Mouse (Mus musculus) neural tube, embryonic 15.5 days (tissue): ENCODE data around the gene Nfkbiz. TPM values are rescaled to one million over a fixed set of nuclear protein-coding genes. Genes with fewer than 3 reads are reported as not detected.

Source experiments
- ATAC-seq: fragments of 200-750 bp; cut with Nextera tagmentation; 2 replicates; pipeline ENCODE4 v1.8.0; 2017; ENCODE audit warnings: mild to moderate bottlenecking, moderate TSS enrichment, moderate library complexity; ENCODE audit not compliant: low FRiP score
- H3K27ac ChIP-seq: fragments of 300-500 bp; sonication (generic); replicated peaks from 2 replicates; pipeline ENCODE4 v1.5.1; 2015; ENCODE audit warnings: mild to moderate bottlenecking, inconsistent platforms
- H3K27me3 ChIP-seq: fragments of 300-500 bp; sonication (generic); replicated peaks from 2 replicates; pipeline ENCODE4 v1.6.1; 2015; ENCODE audit warnings: inconsistent platforms
- H3K36me3 ChIP-seq: fragments of 300-500 bp; sonication (generic); 2 replicates; pipeline ENCODE4 v1.6.1; 2015; ENCODE audit warnings: inconsistent platforms
- H3K4me1 ChIP-seq: fragments of 300-500 bp; sonication (generic); 2 replicates; pipeline ENCODE4 v1.6.1; 2015; ENCODE audit warnings: inconsistent platforms
- H3K4me2 ChIP-seq: fragments of 300-500 bp; sonication (generic); 2 replicates; pipeline ENCODE4 v1.6.1; 2015; ENCODE audit warnings: inconsistent platforms, mild to moderate bottlenecking, moderate library complexity
- H3K4me3 ChIP-seq: fragments of 300-500 bp; sonication (generic); replicated peaks from 2 replicates; pipeline ENCODE4 v1.5.1; 2015; ENCODE audit warnings: mild to moderate bottlenecking, inconsistent platforms
- H3K9ac ChIP-seq: fragments of 300-500 bp; sonication (generic); replicated peaks from 2 replicates; pipeline ENCODE4 v1.6.1; 2015; ENCODE audit warnings: mild to moderate bottlenecking, inconsistent platforms
- H3K9me3 ChIP-seq: fragments of 300-500 bp; sonication (generic); replicated peaks from 2 replicates; pipeline ENCODE4 v1.6.1; 2016; ENCODE audit warnings: inconsistent platforms
- WGBS: fragments of 180-500 bp; shearing (Covaris S2); methylation state at CpG from one replicate; pipeline ENCODE4 v1.1.7; 2015; ENCODE audit warnings: mixed read lengths; 5-methylcytosine and 5-hydroxymethylcytosine counted together
- polyA plus RNA-seq: library from polyadenylated mRNA; unstranded; fragments of >200 nt; fragmentation: Nextera tagmentation; extraction: Ambion mirVana; gene quantifications from 2 replicates; pipeline ENCODE4 v1.2.1, GENCODE M21; 2015

Nfkbiz gene
- polyA plus RNA-seq, 1 experiment from 2014 or later = 2.0 TPM

DNA sequence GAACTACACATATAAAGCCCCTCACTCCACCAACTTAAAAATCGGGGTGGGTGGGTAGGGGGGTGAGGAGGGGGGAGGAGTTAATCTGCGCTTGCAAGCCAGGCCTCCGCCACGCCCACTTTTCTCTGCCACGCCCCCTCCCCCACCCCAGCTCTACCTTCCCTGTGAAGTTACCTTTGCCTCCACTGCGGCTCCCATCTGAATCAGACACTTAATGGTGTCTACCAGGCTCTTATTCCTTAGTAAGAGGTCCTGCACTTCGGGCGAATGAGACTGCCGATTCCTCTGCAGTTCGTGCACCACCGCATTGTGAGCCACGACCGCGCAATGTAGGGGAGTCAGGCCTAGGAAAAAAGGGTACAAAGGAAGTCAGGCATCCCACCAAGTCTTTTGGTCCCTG, 23.2 kb downstream of the Nfkbiz start:
- ATAC-seq = no peak
- no peaks in the 10 kb centered on the region for H3K9me3 ChIP-seq
- WGBS = 87% methylated on average over 14 of the region's 14 CpGs
- H3K36me3 ChIP-seq = peaks cover 53% of the 10 kb centered on the region
- no peak overlapping the region for H3K4me2 ChIP-seq
- 0 out of 2 replicates have a peak, but pooled peaks cover 2% of the 10 kb centered on the region for H3K27me3 ChIP-seq
- peaks cover 16% of the 10 kb centered on the region for H3K4me1 ChIP-seq
- no peak overlapping the region for H3K27ac ChIP-seq
- H3K9ac ChIP-seq = no peak overlapping the region
- H3K4me3 ChIP-seq = no peak overlapping the region

DNA sequence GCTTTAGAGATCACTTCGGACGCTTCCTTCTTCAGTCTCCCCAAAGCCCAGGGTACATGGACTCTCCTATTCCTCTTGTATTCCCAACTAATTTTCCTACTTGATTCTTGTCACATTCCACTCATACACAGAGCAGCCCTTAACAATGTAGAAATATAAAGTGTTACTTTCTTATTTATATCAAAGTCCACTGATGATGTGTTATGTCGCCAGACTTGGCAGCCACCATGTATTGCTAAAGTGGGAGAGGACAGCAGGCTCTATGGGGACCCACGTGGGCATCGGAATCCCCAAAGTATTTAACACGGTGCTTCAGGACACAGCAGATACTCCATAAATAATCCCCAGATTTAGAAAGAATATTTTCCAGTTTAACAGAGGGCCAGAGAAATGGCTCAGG, 24.0 kb downstream of the Nfkbiz start:
- H3K4me1 ChIP-seq = peaks cover 9% of the 10 kb centered on the region
- peaks cover 53% of the 10 kb centered on the region for H3K36me3 ChIP-seq
- no peak overlapping the region for H3K4me2 ChIP-seq
- H3K27ac ChIP-seq = no peak overlapping the region
- WGBS = 92% methylated on average over 6 of the region's 6 CpGs
- H3K9ac ChIP-seq = no peak overlapping the region
- no peak overlapping the region for H3K4me3 ChIP-seq
- H3K27me3 ChIP-seq = no peaks in the 10 kb centered on the region
- no peak for ATAC-seq
- H3K9me3 ChIP-seq = no peaks in the 10 kb centered on the region

DNA sequence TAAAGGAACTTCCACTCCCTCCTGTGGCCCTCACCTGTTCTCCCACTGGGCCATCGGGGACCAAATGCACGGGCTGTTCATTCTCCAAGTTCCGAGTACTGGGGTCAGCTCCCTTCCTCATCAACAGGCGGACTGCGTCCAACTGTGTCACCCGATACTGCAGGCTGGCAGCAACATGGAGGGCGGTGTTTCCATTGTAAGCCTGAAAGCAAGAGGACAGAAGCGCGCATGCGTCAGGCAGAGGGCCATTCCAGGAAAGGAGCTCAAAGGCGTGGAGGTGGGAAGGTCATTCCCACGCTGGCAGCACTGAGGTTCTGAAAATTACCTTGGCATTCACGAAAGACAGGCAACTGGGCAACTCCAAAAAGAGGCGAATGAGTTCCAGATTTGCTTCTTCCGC, 24.8 kb downstream of the Nfkbiz start:
- H3K4me2 ChIP-seq = no peak overlapping the region
- no peaks in the 10 kb centered on the region for H3K9me3 ChIP-seq
- H3K27me3 ChIP-seq = no peaks in the 10 kb centered on the region
- H3K9ac ChIP-seq = no peak overlapping the region
- H3K4me3 ChIP-seq = no peak overlapping the region
- ATAC-seq = no peak
- peaks cover 1% of the 10 kb centered on the region; the same call in 1 of the 2 replicates for H3K4me1 ChIP-seq
- H3K36me3 ChIP-seq = peaks cover 53% of the 10 kb centered on the region
- WGBS = 86% methylated on average over 15 of the region's 15 CpGs
- H3K27ac ChIP-seq = no peak overlapping the region

DNA sequence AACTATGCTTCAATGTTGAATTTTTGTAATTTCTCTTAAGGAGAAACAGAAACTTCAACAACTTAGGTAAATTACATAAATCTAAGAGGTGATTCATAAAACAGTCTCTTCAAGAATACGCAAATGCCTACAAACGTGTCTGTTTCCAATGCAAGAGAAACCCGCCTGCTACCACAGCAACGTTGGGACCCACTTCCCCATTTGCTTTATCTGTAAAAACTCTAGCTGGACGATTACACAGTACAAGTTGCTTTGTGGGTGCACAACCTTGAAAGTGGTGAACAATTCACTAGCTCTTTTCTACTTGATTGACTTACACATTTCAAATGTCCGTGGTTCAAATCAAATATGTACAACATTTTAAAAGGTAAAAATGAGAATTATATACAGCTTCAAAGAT, 26.9 kb downstream of the Nfkbiz start:
- 90% methylated on average over 6 of the region's 6 CpGs for WGBS
- H3K27ac ChIP-seq = no peak overlapping the region
- ATAC-seq = no peak
- no peaks in the 10 kb centered on the region for H3K4me1 ChIP-seq
- H3K4me2 ChIP-seq = no peak overlapping the region
- H3K9me3 ChIP-seq = no peaks in the 10 kb centered on the region
- H3K9ac ChIP-seq = no peak overlapping the region
- no peak overlapping the region for H3K4me3 ChIP-seq
- H3K36me3 ChIP-seq = peaks cover 44% of the 10 kb centered on the region
- no peaks in the 10 kb centered on the region for H3K27me3 ChIP-seq

DNA sequence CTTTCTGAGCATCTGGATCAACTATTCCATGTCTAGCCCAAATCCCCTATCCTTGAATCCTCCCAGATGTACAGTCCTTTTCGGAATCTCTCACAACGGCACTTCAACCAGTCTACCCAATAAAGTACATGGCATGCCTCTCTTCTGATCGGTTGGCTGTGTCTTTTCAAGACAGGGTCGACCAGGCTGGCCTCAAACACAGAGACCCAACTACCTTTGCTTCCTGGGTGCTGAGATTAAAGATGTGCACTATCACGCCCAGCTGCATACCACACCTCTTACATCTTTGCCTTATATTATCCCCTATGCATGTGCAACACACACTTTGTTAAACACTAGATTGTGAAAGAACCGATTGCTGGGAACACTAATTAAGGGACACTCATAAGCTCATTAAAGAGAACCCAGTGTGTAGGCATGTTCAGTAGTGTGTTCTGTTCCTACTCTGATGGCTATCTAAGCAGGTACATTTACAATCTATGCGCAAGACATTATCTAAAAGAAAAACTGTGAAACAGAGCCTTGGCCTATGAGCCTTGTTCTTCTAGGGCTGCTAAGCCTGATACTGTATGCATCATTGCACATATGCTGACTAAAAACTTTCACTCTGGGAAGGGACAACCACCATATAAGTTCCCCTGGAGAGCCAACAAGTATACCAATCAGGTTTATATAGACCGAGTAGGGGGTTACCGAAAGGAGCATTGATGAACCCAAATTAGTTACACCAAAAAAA, 28.8 kb downstream of the Nfkbiz start:
- H3K27ac ChIP-seq = no peak overlapping the region
- H3K27me3 ChIP-seq = no peaks in the 10 kb centered on the region
- H3K4me1 ChIP-seq = no peaks in the 10 kb centered on the region
- 96% methylated on average over 9 of the region's 9 CpGs for WGBS
- no peak overlapping the region for H3K4me2 ChIP-seq
- no peak for ATAC-seq
- no peaks in the 10 kb centered on the region for H3K9me3 ChIP-seq
- no peak overlapping the region for H3K9ac ChIP-seq
- H3K36me3 ChIP-seq = peaks cover 28% of the 10 kb centered on the region
- H3K4me3 ChIP-seq = no peak overlapping the region

DNA sequence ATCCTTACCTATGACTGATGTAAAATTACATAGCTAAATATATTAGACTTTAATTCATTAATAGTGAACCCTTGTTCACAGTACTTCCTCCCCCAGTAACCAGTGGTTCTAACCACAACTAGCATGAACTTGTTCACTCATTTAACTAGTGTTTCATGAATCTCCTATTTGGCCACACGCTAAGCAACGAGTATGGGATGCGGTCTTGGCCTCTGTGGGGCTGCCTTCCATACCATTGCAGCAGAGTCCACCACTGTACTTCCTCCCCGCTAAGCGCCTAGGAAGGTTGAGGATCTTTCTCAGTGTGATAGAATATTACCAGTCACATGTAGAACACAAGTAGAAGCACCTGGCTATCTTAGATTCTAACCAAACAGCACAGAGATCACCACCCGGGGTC, 29.4 kb downstream of the Nfkbiz start:
- H3K27me3 ChIP-seq = no peaks in the 10 kb centered on the region
- no peak overlapping the region for H3K4me3 ChIP-seq
- H3K9me3 ChIP-seq = no peaks in the 10 kb centered on the region
- no peak overlapping the region for H3K27ac ChIP-seq
- H3K4me2 ChIP-seq = no peak overlapping the region
- no peaks in the 10 kb centered on the region for H3K4me1 ChIP-seq
- 94% methylated on average over 6 of the region's 6 CpGs for WGBS
- no peak for ATAC-seq
- H3K36me3 ChIP-seq = peaks cover 22% of the 10 kb centered on the region
- H3K9ac ChIP-seq = no peak overlapping the region

DNA sequence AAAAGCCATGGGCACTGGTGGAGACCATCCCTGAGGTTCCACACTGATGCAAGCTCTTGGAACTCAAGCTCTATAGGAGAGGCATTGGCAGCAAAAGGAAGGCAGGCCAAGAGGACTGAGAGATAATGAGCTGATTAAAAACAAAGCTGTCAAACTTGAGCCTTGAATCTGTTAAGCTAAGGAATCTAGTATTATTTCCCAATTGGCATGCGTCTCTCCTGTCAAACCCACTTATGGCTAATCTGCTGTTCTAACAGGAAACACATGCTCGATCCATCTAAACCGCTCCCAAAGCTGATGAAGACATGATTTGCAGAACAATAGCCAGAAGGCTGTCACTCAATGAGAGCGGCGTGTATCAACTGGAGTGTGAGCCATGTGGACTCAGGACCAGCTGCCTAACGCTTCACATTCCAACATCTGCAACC, 31.2 kb downstream of the Nfkbiz start:
- ATAC-seq = no peak
- H3K4me1 ChIP-seq = no peaks in the 10 kb centered on the region
- H3K4me2 ChIP-seq = no peak overlapping the region
- no peak overlapping the region for H3K4me3 ChIP-seq
- H3K36me3 ChIP-seq = peaks cover 7% of the 10 kb centered on the region; the same call in 1 of the 2 replicates
- H3K9ac ChIP-seq = no peak overlapping the region
- 87% methylated on average over 6 of the region's 6 CpGs for WGBS
- H3K9me3 ChIP-seq = no peaks in the 10 kb centered on the region
- H3K27me3 ChIP-seq = no peaks in the 10 kb centered on the region
- H3K27ac ChIP-seq = no peak overlapping the region

DNA sequence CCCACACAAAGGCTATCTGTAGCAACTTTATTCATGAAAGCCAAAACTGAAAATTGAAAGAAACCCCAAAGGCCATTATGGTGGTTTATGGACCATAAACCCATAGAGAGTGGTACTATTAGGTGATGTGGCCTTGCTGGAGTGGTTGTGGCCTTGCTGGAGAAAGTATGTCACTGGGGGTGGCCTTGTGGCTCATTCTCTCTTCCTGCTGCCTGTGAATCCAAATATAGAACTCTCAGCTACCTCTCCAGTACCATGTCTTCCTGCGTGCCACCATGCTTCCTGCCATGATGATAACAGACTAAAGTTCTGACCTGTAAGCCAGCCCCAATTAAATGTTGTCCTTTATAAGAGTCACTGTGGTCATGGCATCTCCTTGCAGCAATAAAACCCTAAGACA, 33.9 kb downstream of the Nfkbiz start:
- ATAC-seq = no peak
- Histone ChIP-seq H3K9me3 (no peaks in the 10 kb centered on the region), H3K36me3 (no peaks in the 10 kb centered on the region), H3K27me3 (no peaks in the 10 kb centered on the region), H3K4me3 (no peak overlapping the region), H3K27ac (no peak overlapping the region), H3K4me1 (no peaks in the 10 kb centered on the region), H3K9ac (no peak overlapping the region), H3K4me2 (no peak overlapping the region)
- WGBS = 89% methylated on average over 1 of the region's 1 CpGs

DNA sequence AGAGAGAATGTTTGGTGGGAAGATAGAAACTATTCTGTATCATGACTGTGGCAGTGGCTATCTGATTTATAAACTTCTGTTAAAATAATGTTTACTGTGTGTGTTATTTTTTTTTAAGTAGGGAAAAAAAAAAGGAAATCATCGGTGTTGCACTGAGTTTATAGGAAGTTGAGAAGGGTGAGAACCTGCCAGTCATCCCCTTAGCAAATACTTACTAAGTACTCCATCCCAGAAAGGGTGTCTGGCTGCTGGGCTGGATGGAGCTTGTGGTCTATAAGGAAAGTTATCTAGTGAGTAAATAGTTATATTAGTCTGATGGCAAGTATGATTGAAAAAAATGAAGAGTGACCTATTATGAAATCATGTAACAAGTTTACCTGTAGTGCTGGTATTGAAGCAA, 37.1 kb downstream of the Nfkbiz start:
- H3K9ac ChIP-seq = no peak overlapping the region
- no peak overlapping the region for H3K27ac ChIP-seq
- no peak for ATAC-seq
- H3K4me3 ChIP-seq = no peak overlapping the region
- no peaks in the 10 kb centered on the region for H3K27me3 ChIP-seq
- H3K4me1 ChIP-seq = no peaks in the 10 kb centered on the region
- H3K9me3 ChIP-seq = no peaks in the 10 kb centered on the region
- no peaks in the 10 kb centered on the region for H3K36me3 ChIP-seq
- no peak overlapping the region for H3K4me2 ChIP-seq
- 86% methylated on average over 1 of the region's 1 CpGs for WGBS

DNA sequence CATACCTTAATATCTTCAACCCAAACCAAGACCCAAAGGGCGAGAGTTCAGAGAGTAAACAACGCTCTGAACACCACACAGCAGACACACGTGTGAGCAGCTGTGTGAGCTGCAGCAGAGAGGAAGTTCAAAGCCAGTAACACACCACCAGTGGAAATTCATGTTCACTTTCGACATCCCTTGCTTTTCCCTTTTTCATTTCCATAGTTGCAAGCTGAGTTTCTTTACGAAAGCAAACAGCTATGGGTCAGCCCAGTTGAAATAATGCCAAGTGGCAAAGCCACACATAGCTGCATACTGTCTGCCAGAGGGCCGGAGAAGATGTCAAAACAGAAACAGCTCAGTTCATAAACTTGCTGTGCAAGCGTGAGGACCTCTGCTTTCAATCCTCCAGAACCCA, 39.9 kb downstream of the Nfkbiz start:
- no peak for ATAC-seq
- no peaks in the 10 kb centered on the region for H3K27me3 ChIP-seq
- H3K9ac ChIP-seq = no peak overlapping the region
- H3K27ac ChIP-seq = no peak overlapping the region
- 90% methylated on average over 7 of the region's 7 CpGs for WGBS
- no peak overlapping the region for H3K4me2 ChIP-seq
- no peaks in the 10 kb centered on the region for H3K4me1 ChIP-seq
- no peaks in the 10 kb centered on the region for H3K36me3 ChIP-seq
- H3K4me3 ChIP-seq = no peak overlapping the region
- no peaks in the 10 kb centered on the region for H3K9me3 ChIP-seq

DNA sequence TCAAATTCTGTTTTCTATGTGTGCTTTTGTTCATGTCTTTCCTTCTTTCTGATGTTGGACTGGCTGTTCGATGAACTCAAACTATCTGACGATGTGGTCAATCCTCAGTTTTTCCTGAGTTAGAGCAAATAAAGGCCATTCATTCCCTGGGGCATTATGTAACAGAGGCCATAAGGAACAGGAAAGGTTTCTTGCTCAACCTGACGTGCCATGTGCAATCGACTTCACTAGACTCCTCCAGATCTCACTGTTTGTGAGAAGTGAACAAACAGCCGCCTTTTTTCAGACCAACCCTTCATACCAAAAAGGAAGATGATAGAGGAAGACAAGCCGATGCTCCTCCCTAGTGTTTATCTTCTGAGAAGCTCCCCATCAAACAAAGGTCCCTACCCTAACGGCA, 48.4 kb downstream of the Nfkbiz start:
- H3K27me3 ChIP-seq = no peaks in the 10 kb centered on the region
- no peak for ATAC-seq
- H3K9ac ChIP-seq = no peak overlapping the region
- 90% methylated on average over 7 of the region's 7 CpGs for WGBS
- no peaks in the 10 kb centered on the region for H3K4me1 ChIP-seq
- H3K4me3 ChIP-seq = no peak overlapping the region
- H3K27ac ChIP-seq = no peak overlapping the region
- no peaks in the 10 kb centered on the region for H3K36me3 ChIP-seq
- no peak overlapping the region for H3K4me2 ChIP-seq
- no peaks in the 10 kb centered on the region for H3K9me3 ChIP-seq

DNA sequence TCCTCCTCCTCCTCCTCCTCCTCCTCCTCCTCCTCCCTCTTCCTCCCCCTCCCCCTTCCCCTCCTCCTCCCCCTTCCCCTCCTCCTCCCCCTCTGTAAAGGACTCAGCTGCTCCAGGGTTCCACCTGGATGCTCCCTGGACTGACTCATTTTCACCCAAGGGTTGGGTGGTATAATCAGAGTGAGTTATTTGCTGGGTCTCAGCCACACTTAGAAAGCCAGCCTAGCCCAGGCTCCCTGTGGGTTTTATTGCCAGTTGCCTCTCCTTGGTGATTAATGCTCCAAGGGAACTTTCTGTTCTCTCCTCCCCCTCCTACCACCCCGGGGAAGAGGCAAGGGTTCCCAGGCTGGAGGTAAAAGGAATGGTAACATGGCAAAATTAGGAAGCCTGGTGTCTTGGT, 49.4 kb downstream of the Nfkbiz start:
- no peak overlapping the region for H3K27ac ChIP-seq
- no peak overlapping the region for H3K4me2 ChIP-seq
- ATAC-seq = no peak
- H3K4me1 ChIP-seq = no peaks in the 10 kb centered on the region
- H3K9me3 ChIP-seq = no peaks in the 10 kb centered on the region
- H3K9ac ChIP-seq = no peak overlapping the region
- 0% methylated on average over 1 of the region's 1 CpGs for WGBS
- H3K36me3 ChIP-seq = no peaks in the 10 kb centered on the region
- H3K27me3 ChIP-seq = no peaks in the 10 kb centered on the region
- H3K4me3 ChIP-seq = no peak overlapping the region
